Mouse (Mus musculus) spleen, adult 2 months (tissue): ENCODE results near the gene Npat. TPM values are rescaled to one million over a fixed set of nuclear protein-coding genes. Genes with fewer than 3 reads are reported as not detected.

Experiments used
- DNase-seq, 2 experiments: peaks; one replicate each; pipeline versions ENCODE4 v3.0.0 to v3.0.0-alpha.2; 2012 to 2021; ENCODE audit warnings: low spot score in 2 of 2, low read depth in 1 of 2
- H3K27ac ChIP-seq: fragments of 200-500 bp; 2 replicates; pipeline ENCODE4 v1.5.1; 2012; ENCODE audit warnings: low read length, inconsistent platforms; ENCODE audit not compliant: insufficient read depth
- H3K27me3 ChIP-seq: fragments of 200-500 bp; 2 replicates; pipeline ENCODE4 v1.6.1; 2012; ENCODE audit warnings: mild to moderate bottlenecking, moderate library complexity, low read length, inconsistent platforms; ENCODE audit not compliant: control insufficient read depth, insufficient read depth
- H3K36me3 ChIP-seq: fragments of 200-500 bp; 2 replicates; pipeline ENCODE4 v1.6.1; 2012; ENCODE audit warnings: mild to moderate bottlenecking, low read length, inconsistent platforms; ENCODE audit not compliant: control insufficient read depth, insufficient read depth
- H3K4me1 ChIP-seq: fragments of 200-500 bp; 2 replicates; pipeline ENCODE4 v1.6.1; 2011; ENCODE audit warnings: inconsistent platforms; ENCODE audit not compliant: control insufficient read depth, insufficient read depth, insufficient read length
- H3K4me3 ChIP-seq: fragments of 200-500 bp; 2 replicates; pipeline ENCODE4 v1.5.1; 2011; ENCODE audit warnings: mild to moderate bottlenecking, inconsistent platforms; ENCODE audit not compliant: insufficient read depth, insufficient read length; ENCODE audit errors: extremely low read depth
- CTCF ChIP-seq: fragments of 200-500 bp; IDR thresholded peaks from 2 replicates; pipeline ENCODE4 v1.5.1; 2011; ENCODE audit warnings: mild to moderate bottlenecking, inconsistent platforms; ENCODE audit not compliant: insufficient read depth, insufficient read length, insufficient replicate concordance; ENCODE audit errors: extremely low read depth
- POLR2A ChIP-seq: fragments of 200-500 bp; IDR thresholded peaks from 2 replicates; pipeline ENCODE4 v1.6.1; 2011; ENCODE audit warnings: low read depth, low read length, inconsistent platforms
- WGBS: fragments of 180-500 bp; shearing (Covaris S2); methylation state at CpG from one replicate; pipeline ENCODE4 v1.1.7; 2018; 5-methylcytosine and 5-hydroxymethylcytosine counted together
- polyA plus RNA-seq: library from polyadenylated mRNA; depleted of rRNA; stranded (reverse); fragments of >200 nt; gene quantifications from 2 replicates; pipeline ENCODE4 v1.2.3, GENCODE M21; 2012; rRNA removed

Npat gene
- 1.4 and 1.9 TPM in 2 replicates for polyA plus RNA-seq

DNA sequence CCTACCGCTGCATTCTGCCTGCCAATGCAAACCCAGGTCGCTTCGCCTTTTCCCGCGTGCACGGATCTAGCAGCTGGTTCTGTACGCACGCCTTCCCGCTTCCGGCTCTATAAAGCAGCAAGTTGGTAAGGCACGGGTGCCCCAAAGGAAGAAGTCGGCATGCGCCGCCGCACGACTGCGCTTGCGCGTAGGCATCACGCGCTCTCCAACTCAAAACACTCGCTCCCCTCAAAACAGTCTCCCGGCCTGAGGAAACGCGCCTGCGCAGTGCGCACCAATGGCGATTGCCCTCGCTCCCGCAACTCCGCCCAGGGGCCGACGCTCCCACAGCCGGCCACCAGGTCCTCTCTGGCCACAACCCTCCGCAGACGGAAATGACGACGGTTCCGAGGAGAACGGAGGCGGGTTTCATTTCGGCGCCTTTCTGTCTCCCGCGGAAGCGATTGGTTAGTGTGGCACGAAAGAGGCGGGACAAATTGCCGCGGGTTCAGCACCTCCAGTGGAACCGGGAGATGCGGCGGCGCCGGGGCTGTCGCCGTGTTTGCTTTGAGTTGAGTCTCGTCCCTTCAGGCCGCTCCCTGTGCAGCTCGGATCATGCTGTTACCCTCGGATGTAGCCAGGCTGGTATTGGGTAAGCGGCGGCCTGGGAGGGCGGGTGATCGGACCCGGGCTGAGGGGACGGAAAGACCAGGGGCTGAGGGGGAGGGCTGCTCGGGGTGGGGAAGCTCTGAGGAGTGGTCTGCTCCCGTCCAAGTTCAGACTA, at the start of gene Npat, which contains the start of gene Atm:
TSS of gene Npat (plus strand) at position 490 of the 763 bp plus-strand sequence.
TSS of gene Atm (minus strand) at position 183 of the 763 bp plus-strand sequence.
- TF ChIP-seq POLR2A (no peak; the same call in 1 of the 2 replicates), CTCF (0 out of 2 replicates have a peak, but pooled peaks have one; percentile 1)

DNA sequence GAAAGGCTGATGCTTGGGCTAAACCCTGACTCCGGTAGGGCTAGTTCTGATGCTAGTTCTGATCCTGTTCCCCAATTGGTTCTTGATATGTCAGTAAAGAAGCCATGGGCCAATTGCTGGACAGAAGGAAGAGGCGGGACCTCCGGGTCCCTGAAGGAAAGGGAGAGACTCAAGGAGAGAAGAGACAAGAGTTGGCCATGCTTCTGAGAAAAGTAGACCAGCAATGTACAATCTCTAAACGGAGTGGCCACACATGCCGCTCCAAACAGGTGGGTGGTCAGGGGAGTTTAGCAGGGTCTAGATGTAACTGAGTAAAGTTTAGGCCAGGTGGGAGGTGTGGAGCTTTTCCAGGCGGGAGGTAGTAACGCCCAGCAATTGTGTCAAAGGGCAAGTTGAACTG, 28.8 kb upstream of the Npat start:
- WGBS, result 91% methylated on average over 7 of the region's 7 CpGs
- H3K27me3 ChIP-seq, result no peaks in the 10 kb centered on the region
- H3K27ac ChIP-seq, result no peak overlapping the region
- no peak for DNase-seq
- TF ChIP-seq CTCF, result no peak
- TF ChIP-seq POLR2A, result no peak
- no peak overlapping the region for H3K4me3 ChIP-seq
- H3K36me3 ChIP-seq, result peaks cover 21% of the 10 kb centered on the region
- H3K4me1 ChIP-seq, result no peaks in the 10 kb centered on the region

More for the DNA sequence above, at the start of gene Npat, which contains the start of gene Atm:
- Histone ChIP-seq H3K27ac (peak within 1 kb of the TSS; percentile 78), H3K36me3 (peaks cover 4% of the 10 kb centered on the region; the same call in 1 of the 2 replicates), H3K4me1 (peaks cover 2% of the 10 kb centered on the region), H3K27me3 (no peaks in the 10 kb centered on the region), H3K4me3 (peak within 1 kb of the TSS; percentile 87)
- peak; percentile 99 for DNase-seq
- WGBS, result under 1% methylated on average over 69 of the region's 69 CpGs

DNA sequence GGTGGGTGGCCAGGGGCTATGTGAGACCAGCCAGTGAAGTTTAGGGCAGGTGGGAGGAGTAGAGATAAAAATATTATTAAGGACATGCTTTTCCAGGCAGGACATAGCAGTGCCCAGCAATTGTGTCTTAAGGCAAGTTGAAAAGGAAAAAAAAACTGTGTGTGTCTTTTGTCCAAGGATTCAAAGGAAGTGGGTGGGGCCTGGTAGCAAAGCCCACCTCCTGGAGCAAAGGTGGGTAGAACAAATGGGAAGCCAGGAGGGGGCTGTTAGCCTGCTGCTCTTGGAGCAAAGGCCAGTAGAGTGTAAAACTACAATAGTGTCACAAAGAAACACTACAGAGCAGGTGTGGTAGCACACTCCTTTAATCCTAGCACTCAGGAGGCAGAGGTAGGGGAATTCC, 22.8 kb upstream of the Npat start:
- H3K4me3 ChIP-seq, result no peak overlapping the region
- DNase-seq, result no peak
- H3K4me1 ChIP-seq, result no peaks in the 10 kb centered on the region
- no peak overlapping the region for H3K27ac ChIP-seq
- H3K36me3 ChIP-seq, result peaks cover 15% of the 10 kb centered on the region
- no peak for TF ChIP-seq POLR2A
- TF ChIP-seq CTCF, result no peak
- H3K27me3 ChIP-seq, result no peaks in the 10 kb centered on the region

DNA sequence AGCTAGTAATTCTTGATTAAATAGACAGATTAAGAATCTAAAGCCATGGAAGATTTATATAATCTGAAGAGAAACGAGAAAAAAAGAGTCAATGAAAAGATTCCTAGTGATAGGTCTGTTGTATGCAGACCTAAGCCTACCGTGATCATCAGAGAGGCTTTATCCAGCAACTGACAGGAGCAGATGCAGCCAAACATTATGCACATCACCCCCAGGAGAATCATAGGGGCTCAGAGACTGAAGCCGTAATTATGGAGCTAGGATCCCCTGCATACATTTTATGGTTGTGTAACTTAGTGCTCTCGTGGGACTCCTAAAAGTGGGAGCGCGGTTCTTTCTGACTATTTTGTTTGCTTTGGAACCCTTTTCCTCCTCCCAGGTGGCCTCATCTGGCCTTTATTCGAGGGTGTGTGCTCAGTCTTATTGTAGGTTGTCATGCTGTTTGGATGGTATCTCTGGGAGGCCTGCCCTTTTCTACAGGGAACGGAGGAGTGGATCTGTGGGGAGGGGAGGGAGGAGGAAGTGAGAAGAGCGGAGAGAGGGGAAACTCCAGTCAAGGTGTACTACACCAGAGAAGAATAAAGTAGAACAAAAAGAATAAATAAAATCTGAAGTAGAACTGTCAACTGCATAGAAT, 19.4 kb upstream of the Npat start:
- Histone ChIP-seq H3K27ac (no peak overlapping the region), H3K27me3 (no peaks in the 10 kb centered on the region), H3K4me3 (no peak overlapping the region), H3K36me3 (peaks cover 13% of the 10 kb centered on the region), H3K4me1 (no peaks in the 10 kb centered on the region)
- TF ChIP-seq POLR2A, result no peak
- TF ChIP-seq CTCF, result no peak
- WGBS, result 94% methylated on average over 9 of the region's 9 CpGs
- DNase-seq, result no peak

DNA sequence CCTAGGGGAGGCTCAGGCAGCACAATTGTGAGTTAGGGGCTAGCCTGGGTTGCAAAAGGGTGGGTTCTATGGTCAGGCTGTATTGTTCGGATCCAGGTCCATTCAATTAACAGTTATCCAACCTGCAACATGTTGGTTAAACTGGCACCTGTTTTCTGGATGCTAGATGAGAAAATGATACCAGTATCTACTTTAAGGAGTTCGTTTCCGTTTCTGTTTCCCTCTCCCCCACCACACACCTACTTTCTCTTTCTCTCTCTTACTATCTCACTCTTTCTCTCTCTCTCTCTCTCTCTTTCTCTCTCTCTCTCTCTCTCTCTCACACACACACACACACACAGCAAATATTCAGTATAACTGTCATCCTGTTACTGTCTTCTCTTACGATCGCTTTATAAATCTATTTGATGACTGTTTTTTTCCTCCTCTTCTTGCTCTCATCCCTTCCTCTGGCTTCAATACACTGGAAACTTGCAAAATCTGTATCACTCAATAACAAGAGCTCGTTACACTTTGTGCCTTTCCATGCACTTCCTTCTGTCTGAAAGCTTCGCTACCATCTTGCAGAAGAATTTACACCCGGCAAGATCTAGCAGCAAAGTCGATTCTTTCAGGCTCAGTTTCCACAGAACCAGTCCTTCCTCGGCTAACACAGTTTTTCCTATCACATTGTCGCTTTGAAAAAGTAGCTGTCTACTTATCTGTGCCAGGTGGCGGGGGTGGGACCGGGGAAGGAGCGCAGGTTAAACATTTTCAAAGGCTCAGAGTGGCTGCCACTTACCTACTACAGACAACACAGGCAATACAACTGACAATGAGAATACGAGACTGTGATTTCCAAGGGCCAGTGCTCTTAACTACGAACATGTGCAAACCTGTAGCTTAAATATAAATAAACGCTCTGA, 1.2 kb upstream of the Npat start:
- no peak for DNase-seq
- Histone ChIP-seq H3K36me3 (peaks cover 7% of the 10 kb centered on the region; the same call in 1 of the 2 replicates), H3K27ac (no peak overlapping the region), H3K4me1 (peaks cover 2% of the 10 kb centered on the region), H3K27me3 (no peaks in the 10 kb centered on the region), H3K4me3 (peak overlapping the region; percentile 61)
- no peak for TF ChIP-seq POLR2A
- no peak for TF ChIP-seq CTCF
- whole genome bisulfite sequencing, result 6% methylated on average over 17 of the region's 17 CpGs

DNA sequence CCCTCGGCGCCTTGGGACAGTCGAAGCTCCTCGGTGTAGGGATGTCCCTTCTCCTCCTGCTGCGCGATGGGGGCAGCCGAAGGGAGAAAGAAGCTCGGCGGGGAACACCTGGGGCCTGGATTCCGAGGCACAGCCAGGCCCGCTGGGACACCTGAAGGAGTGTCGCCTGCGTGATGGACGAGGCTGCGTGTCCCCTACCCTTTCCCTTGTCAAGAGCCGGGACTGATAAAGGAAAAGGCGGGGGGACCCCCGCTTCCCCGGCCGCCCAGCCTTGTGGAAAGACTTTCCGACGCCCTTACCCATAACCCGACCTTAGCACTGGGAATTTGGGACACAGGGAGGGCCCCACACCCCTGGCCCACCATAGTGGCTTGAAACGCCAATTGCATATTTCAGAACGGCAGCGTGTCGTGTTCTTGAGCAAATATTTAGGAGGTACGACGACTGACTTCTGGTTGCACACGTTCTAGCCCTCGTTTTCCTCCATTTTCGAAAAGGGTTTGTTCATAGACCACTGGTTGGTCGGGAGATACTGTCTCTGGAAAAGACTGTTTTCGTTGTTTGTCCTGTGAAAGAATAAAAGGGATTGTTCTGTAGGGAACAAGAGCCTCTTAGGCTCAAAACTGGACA, 604 bp downstream of the Npat start:
- TF ChIP-seq CTCF, result no peak
- no peak for TF ChIP-seq POLR2A
- H3K4me1 ChIP-seq, result peaks cover 2% of the 10 kb centered on the region
- peak overlapping the region; percentile 87 for H3K4me3 ChIP-seq
- peak overlapping the region; percentile 19; the same call in 1 of the 2 replicates for H3K27ac ChIP-seq
- H3K36me3 ChIP-seq, result peaks cover 2% of the 10 kb centered on the region; the same call in 1 of the 2 replicates
- H3K27me3 ChIP-seq, result no peaks in the 10 kb centered on the region
- WGBS, result under 1% methylated on average over 34 of the region's 34 CpGs
- no peak for DNase-seq
